Mouse (Mus musculus) mature B cell (primary cell): ENCODE results near the gene Ndufa4l2.

Experiments
- in situ Hi-C: fragments of 300-500 bp; cut with MboI; formaldehyde crosslinking; loops from 2 replicates; pipeline ENCODE4 v1.14.3; 2019

The Ndufa4l2 gene

GRCm38 (mm10) chr10:127514764-127515163, at the start of gene Ndufa4l2:
Gene Ndufa4l2, plus strand, starts transcription at chr10:127514967.
- in situ Hi-C loops: no loop called here

- in situ Hi-C loops: no loop called here
These were observed 43.3 kb upstream of the Ndufa4l2 start for GRCm38 (mm10) chr10:127471281-127471988.

GRCm38 (mm10) chr10:127472722-127473121, 42.0 kb upstream of the Ndufa4l2 start:
- in situ Hi-C loops: no loop called here

- in situ Hi-C loops: no loop called here
These were observed 39.6 kb upstream of the Ndufa4l2 start for GRCm38 (mm10) chr10:127475175-127475574.

GRCm38 (mm10) chr10:127476541-127476940, 38.2 kb upstream of the Ndufa4l2 start:
- in situ Hi-C loops: no loop called here

GRCm38 (mm10) chr10:127477301-127477700, 37.5 kb upstream of the Ndufa4l2 start:
- in situ Hi-C loops: no loop called here

- in situ Hi-C loops: no loop called here
These were observed 35.6 kb upstream of the Ndufa4l2 start for GRCm38 (mm10) chr10:127479131-127479530.

GRCm38 (mm10) chr10:127480833-127481813, 33.6 kb upstream of the Ndufa4l2 start:
- in situ Hi-C loops: no loop called here

GRCm38 (mm10) chr10:127485235-127485634, 29.5 kb upstream of the Ndufa4l2 start:
- in situ Hi-C loops: no loop called here

- in situ Hi-C loops: no loop called here
These were observed 25.9 kb upstream of the Ndufa4l2 start for GRCm38 (mm10) chr10:127488856-127489255.

GRCm38 (mm10) chr10:127490160-127491127, 24.3 kb upstream of the Ndufa4l2 start:
- in situ Hi-C loops: no loop called here

- in situ Hi-C loops: no loop called here
These were observed 23.6 kb upstream of the Ndufa4l2 start for GRCm38 (mm10) chr10:127491128-127491512.

- in situ Hi-C loops: no loop called here
These were observed 22.6 kb upstream of the Ndufa4l2 start for GRCm38 (mm10) chr10:127492118-127492517.

GRCm38 (mm10) chr10:127496156-127496555, 18.6 kb upstream of the Ndufa4l2 start:
- in situ Hi-C loops: no loop called here

GRCm38 (mm10) chr10:127499516-127499915, 15.3 kb upstream of the Ndufa4l2 start:
- in situ Hi-C loops: no loop called here

- in situ Hi-C loops: no loop called here
These were observed 14.7 kb upstream of the Ndufa4l2 start for GRCm38 (mm10) chr10:127500042-127500441.

- in situ Hi-C loops: no loop called here
These were observed 13.6 kb upstream of the Ndufa4l2 start, which contains the start of gene Stac3 for GRCm38 (mm10) chr10:127500894-127501893. Gene Stac3, plus strand, starts transcription at chr10:127501686.

GRCm38 (mm10) chr10:127508239-127508638, 6.5 kb upstream of the Ndufa4l2 start:
- in situ Hi-C loops: loop anchor here (5.0 kb wide), 1 partner anchor 34 kb away; no protein-coding TSS in a partner anchor

GRCm38 (mm10) chr10:127509051-127509836, 5.5 kb upstream of the Ndufa4l2 start:
- in situ Hi-C loops: loop anchor here (5.0 kb wide), 1 partner anchor 33 kb away; no protein-coding TSS in a partner anchor
